Mouse (Mus musculus) lung, embryonic 15.5 days (tissue): Measurements from ENCODE around the gene Atxn7l3. TPM values are rescaled to one million over a fixed set of nuclear protein-coding genes. Genes with fewer than 3 reads are reported as not detected.

ENCODE experiments used
- ATAC-seq: fragments of 200-750 bp; cut with Nextera tagmentation; 2 replicates; pipeline ENCODE4 v1.8.0; 2017; ENCODE audit warnings: moderate number of reproducible peaks, borderline replicate concordance; ENCODE audit not compliant: low FRiP score, low TSS enrichment; ENCODE audit errors: extremely low read depth
- H3K27ac ChIP-seq: fragments of 300-500 bp; sonication (generic); 2 replicates; pipeline ENCODE4 v1.5.1; 2015; ENCODE audit warnings: moderate library complexity, mild to moderate bottlenecking, inconsistent platforms
- H3K27me3 ChIP-seq: fragments of 300-500 bp; sonication (generic); 2 replicates; pipeline ENCODE4 v1.6.1; 2015; ENCODE audit warnings: inconsistent platforms
- H3K36me3 ChIP-seq: fragments of 300-500 bp; sonication (generic); 2 replicates; pipeline ENCODE4 v1.6.1; 2015; ENCODE audit warnings: inconsistent platforms
- H3K4me1 ChIP-seq: fragments of 300-500 bp; sonication (generic); 2 replicates; pipeline ENCODE4 v1.6.1; 2015; ENCODE audit warnings: inconsistent platforms
- H3K4me2 ChIP-seq: fragments of 300-500 bp; sonication (generic); 2 replicates; pipeline ENCODE4 v1.6.1; 2015; ENCODE audit warnings: inconsistent platforms, mild to moderate bottlenecking, moderate library complexity
- H3K4me3 ChIP-seq: fragments of 300-500 bp; sonication (generic); 2 replicates; pipeline ENCODE4 v1.5.1; 2015; ENCODE audit warnings: mild to moderate bottlenecking, inconsistent platforms
- H3K9ac ChIP-seq: fragments of 300-500 bp; sonication (generic); 2 replicates; pipeline ENCODE4 v1.6.1; 2015; ENCODE audit warnings: inconsistent platforms
- H3K9me3 ChIP-seq: fragments of 300-500 bp; sonication (generic); 2 replicates; pipeline ENCODE4 v1.6.1; 2016; ENCODE audit warnings: inconsistent platforms
- WGBS: fragments of 180-500 bp; shearing (Covaris S2); methylation state at CpG from one replicate; pipeline ENCODE4 v1.1.7; 2015; 5-methylcytosine and 5-hydroxymethylcytosine counted together
- polyA plus RNA-seq: library from polyadenylated mRNA; unstranded; fragments of >200 nt; fragmentation: Nextera tagmentation; extraction: Ambion mirVana; gene quantifications from 2 replicates; pipeline ENCODE4 v1.2.1, GENCODE M21; 2015

Gene Atxn7l3
- polyA plus RNA-seq, 1 experiment from 2014 or later, result 13.6 TPM

GRCm38 (mm10) chr11:102331806-102332205, 35.4 kb upstream of the Atxn7l3 start:
- Histone ChIP-seq H3K36me3 (no peaks in the 10 kb centered on the region), H3K27me3 (no peaks in the 10 kb centered on the region), H3K9me3 (no peaks in the 10 kb centered on the region), H3K4me3 (no peak overlapping the region), H3K4me2 (no peak overlapping the region), H3K9ac (no peak overlapping the region), H3K27ac (no peak overlapping the region), H3K4me1 (peaks cover 4% of the 10 kb centered on the region; the same call in 1 of the 2 replicates)
- no peak for ATAC-seq
- WGBS, result 36% methylated on average over 4 of the region's 4 CpGs

- Histone ChIP-seq H3K4me3 (no peak overlapping the region), H3K36me3 (no peaks in the 10 kb centered on the region), H3K27ac (no peak overlapping the region), H3K27me3 (no peaks in the 10 kb centered on the region), H3K9me3 (no peaks in the 10 kb centered on the region), H3K4me1 (no peaks in the 10 kb centered on the region), H3K4me2 (no peak overlapping the region), H3K9ac (no peak overlapping the region)
- WGBS, result 70% methylated on average over 3 of the region's 3 CpGs
- no peak for ATAC-seq
These were observed 33.6 kb upstream of the Atxn7l3 start for GRCm38 (mm10) chr11:102330039-102330438.

DNA sequence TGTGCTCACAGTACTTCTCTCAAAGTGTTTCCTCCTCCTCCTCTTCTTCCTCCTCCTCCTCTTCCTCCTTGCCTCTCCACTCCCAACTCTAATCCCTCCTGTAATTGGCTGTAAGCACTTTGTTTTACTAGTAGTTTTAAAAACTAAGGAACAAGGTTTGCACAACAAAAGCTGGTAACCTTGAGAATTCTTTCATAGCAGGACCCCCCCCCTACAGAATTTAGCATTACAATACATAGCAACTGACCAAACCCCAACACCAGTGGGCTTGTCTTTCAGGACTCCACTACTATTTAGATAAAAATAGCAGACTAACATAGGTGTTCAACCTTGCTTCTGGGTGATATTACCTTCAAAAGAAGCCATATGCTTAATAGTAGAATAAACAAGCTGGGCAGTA, 33.1 kb upstream of the Atxn7l3 start:
- H3K4me2 ChIP-seq, result no peak overlapping the region
- H3K27ac ChIP-seq, result no peak overlapping the region
- no peak overlapping the region for H3K9ac ChIP-seq
- H3K9me3 ChIP-seq, result no peaks in the 10 kb centered on the region
- no peaks in the 10 kb centered on the region for H3K36me3 ChIP-seq
- H3K27me3 ChIP-seq, result no peaks in the 10 kb centered on the region
- H3K4me1 ChIP-seq, result no peaks in the 10 kb centered on the region
- ATAC-seq, result no peak
- H3K4me3 ChIP-seq, result no peak overlapping the region

GRCm38 (mm10) chr11:102327839-102328238, 31.4 kb upstream of the Atxn7l3 start:
- no peak overlapping the region for H3K4me3 ChIP-seq
- H3K4me1 ChIP-seq, result 0 out of 2 replicates have a peak, but pooled peaks cover 9% of the 10 kb centered on the region
- H3K9me3 ChIP-seq, result no peaks in the 10 kb centered on the region
- 65% methylated on average over 7 of the region's 7 CpGs for WGBS
- H3K9ac ChIP-seq, result no peak overlapping the region
- no peak for ATAC-seq
- no peaks in the 10 kb centered on the region for H3K36me3 ChIP-seq
- no peaks in the 10 kb centered on the region for H3K27me3 ChIP-seq
- H3K4me2 ChIP-seq, result no peak overlapping the region
- no peak overlapping the region for H3K27ac ChIP-seq

DNA sequence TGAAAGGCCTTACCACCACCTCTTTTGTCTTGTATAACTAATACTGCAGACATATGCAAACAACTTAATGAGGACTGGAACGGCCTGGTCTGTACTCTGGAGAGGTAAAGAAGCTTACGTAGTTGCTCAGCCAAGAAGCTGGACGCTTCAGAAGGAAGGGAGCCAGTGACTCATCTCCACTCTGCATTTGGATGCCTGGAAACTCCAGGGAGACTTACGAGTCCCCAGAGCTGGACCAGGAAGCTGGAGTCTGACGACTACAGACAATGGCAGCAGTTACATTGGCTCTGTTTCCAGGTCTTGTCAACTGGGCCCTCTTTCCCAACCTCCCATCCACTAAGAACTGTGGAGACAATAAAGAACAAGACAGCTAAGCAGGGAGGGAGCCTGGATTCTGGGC, 30.8 kb upstream of the Atxn7l3 start:
- Histone ChIP-seq H3K9ac (no peak overlapping the region), H3K9me3 (no peaks in the 10 kb centered on the region), H3K36me3 (no peaks in the 10 kb centered on the region), H3K27me3 (no peaks in the 10 kb centered on the region), H3K4me3 (no peak overlapping the region), H3K27ac (no peak overlapping the region), H3K4me2 (no peak overlapping the region), H3K4me1 (0 out of 2 replicates have a peak, but pooled peaks cover 9% of the 10 kb centered on the region)
- no peak for ATAC-seq
- 48% methylated on average over 5 of the region's 5 CpGs for whole genome bisulfite sequencing

DNA sequence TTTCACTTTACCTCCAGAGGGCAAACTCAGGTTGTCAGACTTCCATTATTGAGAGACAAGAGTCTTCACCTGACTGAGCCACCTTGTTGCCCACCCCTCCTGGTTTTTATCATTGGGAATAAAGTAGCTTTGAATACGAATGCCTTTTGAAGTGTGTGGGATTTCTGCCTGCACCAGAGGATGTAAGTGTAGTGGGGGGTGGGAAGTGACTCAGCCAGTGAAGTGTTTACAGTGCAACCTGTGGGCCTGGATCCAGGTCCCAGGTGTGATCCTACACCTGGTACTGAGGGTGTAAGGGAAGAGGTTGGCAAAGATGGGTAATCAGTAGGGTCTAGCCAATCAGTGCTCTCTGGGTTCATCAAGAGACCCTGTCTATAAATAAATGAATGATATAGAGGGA, 27.1 kb upstream of the Atxn7l3 start:
- H3K9ac ChIP-seq, result no peak overlapping the region
- H3K9me3 ChIP-seq, result no peaks in the 10 kb centered on the region
- 39% methylated on average over 1 of the region's 1 CpGs for WGBS
- no peak overlapping the region for H3K4me3 ChIP-seq
- ATAC-seq, result no peak
- no peak overlapping the region for H3K4me2 ChIP-seq
- H3K36me3 ChIP-seq, result no peaks in the 10 kb centered on the region
- H3K27me3 ChIP-seq, result no peaks in the 10 kb centered on the region
- H3K4me1 ChIP-seq, result peaks cover 17% of the 10 kb centered on the region; the same call in 1 of the 2 replicates
- H3K27ac ChIP-seq, result no peak overlapping the region

- Histone ChIP-seq H3K27ac (no peak overlapping the region), H3K27me3 (no peaks in the 10 kb centered on the region), H3K9ac (no peak overlapping the region), H3K36me3 (no peaks in the 10 kb centered on the region), H3K4me2 (no peak overlapping the region), H3K4me3 (no peak overlapping the region), H3K9me3 (no peaks in the 10 kb centered on the region), H3K4me1 (peaks cover 17% of the 10 kb centered on the region; the same call in 1 of the 2 replicates)
- ATAC-seq, result no peak
- WGBS, result 75% methylated on average over 6 of the region's 6 CpGs
These were observed 25.5 kb upstream of the Atxn7l3 start for GRCm38 (mm10) chr11:102321931-102322330.

DNA sequence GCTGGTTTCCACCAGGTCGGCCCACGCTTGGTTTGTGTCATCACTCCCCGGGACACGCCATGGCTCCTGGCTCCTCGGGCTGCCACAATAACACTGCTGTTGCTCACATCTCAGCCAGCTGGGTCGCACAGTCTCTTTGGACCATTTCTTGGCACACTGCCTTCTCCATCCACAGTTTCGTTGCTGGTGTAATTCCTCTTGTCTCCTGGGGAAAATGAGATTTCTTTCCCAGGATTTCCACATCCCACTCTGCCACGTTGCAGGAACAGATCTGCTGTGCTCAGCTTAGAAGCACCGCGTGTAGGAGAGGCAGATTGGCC, 24.2 kb upstream of the Atxn7l3 start:
- Histone ChIP-seq H3K27me3 (no peaks in the 10 kb centered on the region), H3K27ac (peak overlapping the region; percentile 99), H3K9me3 (no peaks in the 10 kb centered on the region), H3K4me1 (peaks cover 26% of the 10 kb centered on the region), H3K9ac (peak overlapping the region; percentile 100), H3K4me2 (peak overlapping the region; percentile 90), H3K36me3 (no peaks in the 10 kb centered on the region), H3K4me3 (peak overlapping the region; percentile 99)
- ATAC-seq, result no peak
- WGBS, result 12% methylated on average over 10 of the region's 10 CpGs

GRCm38 (mm10) chr11:102319941-102320685, 23.7 kb upstream of the Atxn7l3 start:
- no peak for ATAC-seq

DNA sequence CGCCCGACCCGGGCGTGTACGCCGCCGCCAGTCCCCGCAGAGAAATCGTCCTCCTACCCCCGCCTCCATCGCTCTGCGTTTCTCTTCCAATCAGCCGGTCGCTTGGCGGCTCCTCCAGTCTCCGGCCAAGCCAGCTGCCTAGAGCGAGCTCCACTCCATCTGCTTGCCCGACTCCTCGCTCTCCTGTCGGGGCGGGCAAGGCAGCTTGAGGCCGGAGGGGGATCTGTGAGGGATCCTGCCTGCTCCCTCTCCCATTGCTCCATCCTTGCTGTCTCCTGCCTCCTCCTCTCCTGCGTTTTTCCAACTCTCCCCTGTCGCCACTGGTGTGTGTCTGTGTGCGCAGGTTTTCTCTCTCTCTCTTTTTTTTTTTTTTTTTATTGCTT, 23.0 kb upstream of the Atxn7l3 start, which contains the start of gene Ubtf:
Gene Ubtf, minus strand, starts transcription at position 333 of the 383 bp plus-strand sequence.
- no peak; the same call in 1 of the 2 replicates for ATAC-seq
- H3K4me1 ChIP-seq, result peaks cover 31% of the 10 kb centered on the region
- peak within 1 kb of the TSS; percentile 99 for H3K27ac ChIP-seq
- H3K27me3 ChIP-seq, result no peaks in the 10 kb centered on the region
- H3K4me2 ChIP-seq, result peak within 1 kb of the TSS; percentile 90
- H3K4me3 ChIP-seq, result peak within 1 kb of the TSS; percentile 99
- WGBS, result under 1% methylated on average over 25 of the region's 25 CpGs
- H3K9ac ChIP-seq, result peak within 1 kb of the TSS; percentile 100
- H3K36me3 ChIP-seq, result peaks cover 7% of the 10 kb centered on the region
- H3K9me3 ChIP-seq, result no peaks in the 10 kb centered on the region

More at GRCm38 (mm10) chr11:102319941-102320685, 23.7 kb upstream of the Atxn7l3 start:
- Histone ChIP-seq H3K9me3 (no peaks in the 10 kb centered on the region), H3K4me3 (peak overlapping the region; percentile 99), H3K9ac (peak overlapping the region; percentile 100), H3K4me1 (peaks cover 31% of the 10 kb centered on the region), H3K4me2 (peak overlapping the region; percentile 90), H3K36me3 (peaks cover under 1% of the 10 kb centered on the region; the same call in 1 of the 2 replicates), H3K27ac (peak overlapping the region; percentile 99), H3K27me3 (no peaks in the 10 kb centered on the region)
- WGBS, result under 1% methylated on average over 38 of the region's 38 CpGs

DNA sequence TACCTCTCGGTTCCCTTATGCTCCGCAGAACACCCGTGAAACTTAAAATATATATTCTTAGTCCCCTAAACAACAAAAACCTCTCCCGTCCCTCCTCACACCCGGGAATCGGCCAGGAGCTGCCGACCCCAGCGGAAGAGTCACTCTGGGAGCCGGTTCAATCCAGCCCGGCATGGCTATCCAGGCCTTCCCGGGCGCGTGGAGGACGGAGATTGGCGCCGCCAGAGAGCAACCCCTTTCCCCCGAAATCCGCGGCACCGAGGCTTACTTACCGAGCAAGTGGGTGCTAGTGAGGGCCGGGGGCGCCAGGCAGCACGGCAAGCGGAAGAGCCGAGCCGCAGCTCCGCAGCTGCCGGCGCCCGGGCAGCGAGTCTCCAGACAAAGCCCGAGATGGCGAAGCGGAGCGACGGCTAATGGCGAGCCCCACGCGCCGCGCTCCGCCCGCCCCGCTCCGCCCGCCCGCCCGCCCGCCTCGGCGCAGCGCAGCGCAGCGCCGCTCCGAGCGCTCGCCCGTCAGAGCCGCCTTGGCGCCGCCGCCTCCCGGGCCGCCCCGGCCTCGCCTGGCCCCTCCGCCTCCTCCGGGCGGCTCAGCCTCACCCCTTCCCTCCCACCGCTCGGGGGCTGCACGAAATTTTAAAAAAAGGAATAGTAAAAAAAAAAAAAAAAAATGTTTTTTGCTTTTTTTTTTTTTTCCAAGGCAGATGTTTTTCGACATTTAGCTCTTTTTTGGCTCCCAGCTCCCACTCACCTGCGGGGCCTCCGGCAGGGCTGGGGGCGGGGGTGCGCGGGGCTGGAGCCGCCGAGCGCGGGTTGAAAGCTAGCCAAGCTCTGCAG, 22.4 kb upstream of the Atxn7l3 start:
- H3K4me1 ChIP-seq, result peaks cover 31% of the 10 kb centered on the region
- H3K9ac ChIP-seq, result peak overlapping the region; percentile 100
- ATAC-seq, result peak; percentile 21; the same call in 1 of the 2 replicates
- H3K4me3 ChIP-seq, result peak overlapping the region; percentile 99
- no peaks in the 10 kb centered on the region for H3K27me3 ChIP-seq
- under 1% methylated on average over 70 of the region's 84 CpGs for WGBS
- peaks cover 13% of the 10 kb centered on the region for H3K36me3 ChIP-seq
- H3K4me2 ChIP-seq, result peak overlapping the region; percentile 90
- H3K9me3 ChIP-seq, result no peaks in the 10 kb centered on the region
- H3K27ac ChIP-seq, result peak overlapping the region; percentile 99
